Mouse (Mus musculus) layer of hippocampus, adult 18-20 months (tissue): ENCODE data around the gene Ubqln4. TPM values are rescaled to one million over a fixed set of nuclear protein-coding genes. Genes with fewer than 3 reads are reported as not detected.

Experiments used
- DNase-seq, 2 experiments: peaks; one replicate each; pipeline ENCODE4 v3.0.0; 2022; ENCODE audit warnings: low spot score in 2 of 2
- total RNA-seq, 2 experiments: library from RNA; stranded (reverse); gene quantifications; 2 replicates each; pipeline ENCODE4 v1.2.3; 2021

Ubqln4 gene
- total RNA-seq, 2 experiments from 2014 or later: 118 to 122 TPM

GRCm38 (mm10) chr3:88540085-88540484 lies 13.5 kb upstream of the Ubqln4 start:
- no peak for DNase-seq

- DNase-seq: no peak
These were observed 11.7 kb upstream of the Ubqln4 start for GRCm38 (mm10) chr3:88541622-88542401.

DNA sequence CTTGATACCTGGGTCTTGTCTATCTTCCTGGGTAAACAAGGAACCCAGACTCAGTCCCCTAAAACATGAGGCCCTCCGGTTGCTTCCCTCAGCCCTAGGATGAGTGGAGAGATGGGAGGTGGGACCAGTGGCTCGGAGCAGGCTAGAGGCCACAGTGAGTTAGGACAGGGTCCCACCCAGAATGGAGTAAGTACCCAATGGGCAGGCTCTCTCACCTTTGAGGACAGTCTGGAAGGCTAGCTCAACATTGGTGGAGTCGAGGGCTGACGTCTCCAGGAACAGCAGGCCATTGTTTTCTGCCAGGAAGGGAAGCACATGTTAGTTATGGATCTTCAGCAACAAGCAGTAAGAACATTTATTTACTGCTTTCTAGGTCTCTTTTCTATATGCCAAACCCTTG lies 11.1 kb upstream of the Ubqln4 start:
- DNase-seq: no peak

DNA sequence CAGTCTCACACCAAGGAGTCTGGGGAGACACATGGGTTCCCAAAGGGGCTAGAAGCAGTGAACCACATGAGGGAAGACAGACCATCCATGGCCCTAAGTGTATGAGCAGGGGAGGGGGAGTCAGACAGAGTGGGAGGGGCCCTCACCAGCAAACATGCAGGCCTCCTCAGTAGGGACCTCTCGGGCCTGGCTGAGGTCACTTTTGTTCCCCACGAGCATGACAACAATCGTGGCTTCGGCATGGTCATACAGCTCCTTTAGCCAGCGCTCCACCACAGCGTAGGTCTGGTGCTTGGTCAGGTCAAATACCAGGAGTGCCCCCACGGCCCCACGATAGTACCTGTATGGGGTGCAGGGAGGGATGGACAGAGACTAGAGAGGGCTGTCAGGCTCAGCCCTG lies 10.4 kb upstream of the Ubqln4 start:
- no peak for DNase-seq

DNA sequence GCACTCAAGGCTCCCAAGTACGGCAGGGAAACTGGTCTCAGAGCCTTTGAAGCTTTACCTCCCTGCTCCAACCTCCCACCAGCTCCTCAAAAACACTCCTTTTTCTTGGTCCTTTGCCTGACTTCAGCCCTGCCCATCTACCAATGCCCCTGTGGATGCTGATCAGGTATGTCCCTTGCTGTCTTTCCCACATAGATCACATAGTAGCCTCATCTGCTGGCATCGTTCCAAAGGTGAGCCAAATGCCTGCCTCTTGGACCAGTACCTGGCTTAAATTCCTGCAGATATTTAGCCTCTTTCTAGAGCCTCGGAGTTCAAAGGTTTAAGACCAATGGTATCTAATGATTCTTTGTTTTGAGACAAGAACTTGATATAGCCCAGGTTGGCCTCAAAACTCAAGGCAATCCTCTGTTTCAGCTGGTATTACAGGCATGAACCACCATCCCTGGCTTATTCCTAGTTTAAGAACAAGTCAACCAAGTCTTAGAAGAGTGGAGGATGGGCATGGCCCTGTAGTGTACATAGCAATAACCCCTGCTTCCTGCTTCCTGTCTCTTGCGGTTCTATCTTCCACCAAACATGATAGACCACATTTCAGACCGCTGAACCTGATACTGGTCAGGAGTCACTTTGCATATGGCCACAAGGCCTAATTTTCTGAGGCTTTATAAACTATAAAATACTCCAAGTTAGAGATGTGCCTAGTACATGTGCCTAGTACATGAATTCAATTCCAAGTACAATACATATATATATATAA lies 9.7 kb upstream of the Ubqln4 start:
- no peak for DNase-seq

DNA sequence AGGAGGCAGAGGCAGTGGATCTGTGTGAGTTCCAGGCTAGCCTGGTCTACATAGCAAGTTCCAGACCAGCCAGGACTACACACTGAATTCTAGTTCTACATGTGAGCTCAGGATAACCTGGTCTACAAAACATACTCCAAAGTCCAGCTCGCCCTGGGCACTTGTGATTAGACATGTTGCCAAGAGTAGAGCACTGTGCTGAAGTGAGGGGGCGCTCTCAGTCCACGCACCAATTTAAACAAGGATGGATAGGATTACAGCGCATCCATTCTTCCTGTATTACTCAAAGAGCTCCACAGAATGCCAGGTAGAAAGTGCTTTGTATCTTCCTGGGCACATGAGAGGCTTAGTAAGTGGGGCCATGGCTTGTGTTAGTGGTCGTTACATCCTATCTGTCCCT lies 9.0 kb upstream of the Ubqln4 start:
- no peak for DNase-seq

DNA sequence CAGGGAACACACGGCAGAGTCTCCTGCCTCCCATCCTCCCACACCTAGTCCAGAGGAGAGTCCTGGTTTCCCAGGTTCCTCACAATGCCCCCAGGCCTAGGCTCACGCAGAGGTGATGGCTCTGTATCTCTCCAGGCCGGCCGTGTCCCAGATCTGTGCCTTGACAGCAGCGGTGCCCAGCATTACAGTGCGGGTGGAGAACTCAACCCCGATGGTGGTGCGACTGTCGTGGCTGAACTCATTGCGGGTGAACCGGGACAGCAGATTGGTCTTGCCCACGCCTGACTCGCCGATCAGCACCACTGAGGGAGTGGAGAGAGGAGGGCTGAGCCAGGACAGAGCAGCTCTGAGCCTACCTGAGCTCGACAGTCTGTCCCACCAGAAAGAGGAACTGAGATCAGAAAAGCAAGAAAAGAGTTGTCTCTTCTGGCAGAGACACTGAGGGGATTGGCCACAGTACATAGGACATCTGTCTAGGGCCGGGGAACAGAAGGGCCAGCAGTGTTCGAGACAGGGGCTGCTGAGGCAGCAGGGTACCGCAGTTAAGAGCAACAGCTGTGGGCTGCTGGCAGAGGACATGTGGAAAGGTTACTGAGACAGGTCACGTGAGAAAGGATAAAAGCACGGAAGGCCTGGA lies 8.5 kb upstream of the Ubqln4 start:
- no peak for DNase-seq

GRCm38 (mm10) chr3:88546674-88547418 lies 6.7 kb upstream of the Ubqln4 start:
- DNase-seq: no peak

- DNase-seq: no peak
These were observed 5.2 kb upstream of the Ubqln4 start, which contains the start of gene Rab25 for GRCm38 (mm10) chr3:88548180-88548917. Gene Rab25, minus strand, starts transcription at chr3:88548300.

GRCm38 (mm10) chr3:88551586-88551985 lies 2.0 kb upstream of the Ubqln4 start:
- no peak for DNase-seq

- DNase-seq: no peak
These were observed 1.4 kb upstream of the Ubqln4 start for GRCm38 (mm10) chr3:88552082-88552645.

- DNase-seq: peak; percentile 97 to 99
These were observed 658 bp upstream of the Ubqln4 start, which contains the start of gene Lamtor2 for GRCm38 (mm10) chr3:88552676-88553524. Gene Lamtor2, minus strand, starts transcription at chr3:88553074.

DNA sequence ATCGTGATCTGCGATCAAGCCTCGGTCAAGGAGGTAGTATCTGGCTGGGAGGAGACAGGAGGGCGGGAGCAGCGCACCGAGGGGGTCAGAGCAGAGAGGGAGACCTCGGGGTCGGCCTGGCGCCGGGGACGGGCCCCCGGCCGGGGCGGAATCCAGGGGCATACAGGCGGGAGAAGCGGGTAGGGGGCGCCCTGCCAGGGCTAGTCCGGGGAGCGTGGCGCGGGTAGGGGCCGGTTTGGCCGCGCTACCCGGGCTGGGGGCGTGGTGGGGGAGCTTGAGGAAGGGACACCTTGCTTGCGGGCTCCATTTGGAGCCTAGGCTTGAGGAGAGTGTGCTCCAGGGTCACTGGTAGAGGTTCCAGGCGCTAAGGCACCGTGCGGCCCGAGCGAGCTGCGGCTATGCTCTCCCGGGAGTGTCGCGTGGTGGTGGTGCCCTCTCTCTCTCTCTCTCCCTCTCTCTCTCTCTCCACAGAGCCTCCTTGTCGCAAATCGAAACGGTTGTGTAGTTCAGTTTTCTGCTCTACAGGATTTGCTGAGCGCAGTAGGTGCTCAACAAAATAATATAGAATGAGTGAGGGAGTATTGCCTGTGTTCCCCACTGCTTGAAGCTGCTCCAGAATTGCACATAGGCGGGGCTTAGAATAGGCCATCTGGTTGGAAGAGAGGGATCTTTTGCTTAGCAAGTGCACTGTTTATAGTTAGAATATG lies 475 bp downstream of the Ubqln4 start:
- peak in 1 of 2 experiments; percentile 59 for DNase-seq

DNA sequence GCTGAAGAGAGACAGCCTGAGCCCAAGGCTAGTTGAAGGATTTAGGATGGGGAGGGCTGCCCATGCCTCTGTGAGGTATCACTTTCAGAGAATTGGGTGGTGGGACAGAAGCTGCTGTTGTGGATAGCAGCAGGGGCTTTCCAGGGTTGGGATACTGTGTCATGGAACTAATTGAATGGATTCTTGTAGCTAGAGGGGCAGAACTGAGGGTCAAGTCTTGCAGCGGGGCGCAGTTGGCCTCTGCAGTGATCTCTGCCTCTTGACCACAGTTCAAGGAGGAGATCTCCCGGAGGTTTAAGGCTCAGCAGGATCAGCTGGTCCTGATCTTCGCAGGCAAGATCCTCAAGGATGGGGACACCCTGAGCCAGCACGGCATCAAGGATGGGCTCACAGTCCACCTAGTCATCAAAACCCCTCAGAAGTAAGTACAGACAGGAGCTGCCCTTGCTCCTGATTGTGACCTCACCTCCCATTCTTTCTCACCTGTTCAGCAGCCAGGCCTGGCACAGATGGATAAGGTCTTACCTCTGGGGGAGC lies 1.6 kb downstream of the Ubqln4 start:
- DNase-seq: no peak

- no peak for DNase-seq
These were observed 2.2 kb downstream of the Ubqln4 start for GRCm38 (mm10) chr3:88555731-88556130.

- no peak for DNase-seq
These were observed 3.1 kb downstream of the Ubqln4 start for GRCm38 (mm10) chr3:88556616-88557015.

DNA sequence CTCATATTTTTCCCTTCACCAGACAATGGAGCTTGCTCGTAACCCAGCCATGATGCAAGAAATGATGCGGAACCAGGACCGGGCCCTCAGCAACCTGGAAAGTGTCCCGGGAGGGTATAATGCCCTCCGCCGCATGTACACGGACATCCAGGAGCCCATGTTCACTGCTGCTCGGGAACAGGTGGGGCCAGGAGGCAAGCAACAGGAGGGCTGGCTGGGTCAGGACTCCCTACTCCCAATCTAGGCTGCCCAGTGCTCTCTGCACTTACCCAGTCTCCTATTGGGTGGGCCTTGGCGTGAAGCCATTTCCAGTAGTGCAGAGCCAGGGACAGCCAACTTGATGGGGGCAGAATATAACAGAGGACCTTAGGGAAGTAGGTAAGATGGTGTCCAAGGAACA lies 6.0 kb downstream of the Ubqln4 start:
- DNase-seq: no peak

- no peak for DNase-seq
These were observed 8.4 kb downstream of the Ubqln4 start for GRCm38 (mm10) chr3:88561989-88562388.
